Mouse (Mus musculus) ovary, adult 18-20 months (tissue): Measurements from ENCODE around the gene Cldnd1.

Experiments
- DNase-seq: peaks from one replicate; pipeline ENCODE4 v3.0.0; 2022; ENCODE audit warnings: low spot score, mixed read lengths

Cldnd1 gene

DNA sequence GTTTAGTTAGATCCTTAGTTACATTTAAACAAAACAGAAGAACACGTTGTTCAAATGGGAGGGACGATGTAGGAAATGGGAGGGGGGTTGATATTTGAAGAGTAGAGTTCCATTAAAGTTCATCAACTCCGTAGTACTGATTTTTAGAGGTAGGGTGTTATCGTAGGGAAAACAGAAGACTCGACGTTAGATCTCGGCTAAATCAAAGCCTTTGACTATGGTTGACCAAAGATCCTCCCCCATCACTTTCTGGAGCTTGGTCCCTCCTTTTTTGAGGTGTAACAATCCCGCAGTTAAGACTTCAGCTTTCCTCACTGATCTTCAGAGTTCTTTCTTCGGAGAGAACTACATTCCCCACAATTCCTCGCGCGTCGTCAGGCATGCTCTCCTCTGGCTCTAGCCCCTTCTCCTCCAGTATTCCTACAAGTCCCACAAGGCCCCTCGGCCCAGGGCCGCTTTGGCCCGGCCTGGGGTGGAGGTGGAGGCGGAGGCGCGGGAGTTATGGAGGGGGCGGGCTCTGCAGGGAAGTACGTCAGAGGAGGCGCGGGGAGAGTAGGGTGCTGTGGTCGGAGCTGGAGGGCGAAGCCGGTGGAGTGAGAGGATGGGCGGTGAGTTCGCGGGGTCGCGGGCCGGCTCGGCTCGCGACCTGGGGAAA, at the start of gene Cldnd1:
Cldnd1 (plus strand) TSS at position 434 of the 655 bp plus-strand sequence.
- peak; percentile 97 for DNase-seq

DNA sequence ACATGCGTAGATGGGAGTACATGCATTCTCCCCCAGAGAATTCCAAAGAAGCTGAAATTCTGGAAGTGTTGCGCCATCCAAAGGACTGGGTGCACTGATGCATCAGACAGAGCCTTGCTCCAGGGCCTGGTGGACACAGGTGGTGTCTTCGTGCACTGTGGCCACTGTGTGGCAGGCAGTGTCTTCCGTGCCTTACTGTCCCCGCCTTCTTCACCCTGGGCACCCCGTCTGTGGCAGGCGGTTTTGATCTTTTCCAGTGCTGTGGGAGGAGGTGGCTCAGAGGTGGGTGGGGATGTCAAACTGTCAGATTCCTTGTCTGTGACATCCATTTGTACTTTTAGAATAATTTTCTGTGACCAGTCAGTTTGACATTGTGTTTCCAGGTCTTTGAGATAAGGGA, 49.0 kb upstream of the Cldnd1 start:
- no peak for DNase-seq

DNA sequence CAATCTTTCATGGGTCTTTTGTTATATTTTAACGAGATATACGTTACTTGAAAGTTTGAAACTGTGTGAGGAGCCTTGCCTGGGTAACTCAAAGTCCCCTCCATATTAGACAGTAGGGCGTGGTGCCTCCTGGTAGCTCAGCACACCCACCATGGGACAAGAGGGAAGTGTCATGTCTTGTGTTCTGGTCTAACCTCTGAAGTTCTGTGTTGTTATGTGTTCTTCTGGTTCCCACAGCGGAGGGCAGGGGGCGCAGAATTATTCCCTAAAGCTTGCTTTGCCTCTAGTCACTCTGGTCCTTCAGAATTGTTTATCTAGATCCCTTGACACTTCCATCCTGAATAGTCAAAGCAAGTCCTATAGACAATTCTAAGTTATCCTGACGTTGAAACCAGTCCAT, 45.7 kb upstream of the Cldnd1 start:
- DNase-seq, result no peak

DNA sequence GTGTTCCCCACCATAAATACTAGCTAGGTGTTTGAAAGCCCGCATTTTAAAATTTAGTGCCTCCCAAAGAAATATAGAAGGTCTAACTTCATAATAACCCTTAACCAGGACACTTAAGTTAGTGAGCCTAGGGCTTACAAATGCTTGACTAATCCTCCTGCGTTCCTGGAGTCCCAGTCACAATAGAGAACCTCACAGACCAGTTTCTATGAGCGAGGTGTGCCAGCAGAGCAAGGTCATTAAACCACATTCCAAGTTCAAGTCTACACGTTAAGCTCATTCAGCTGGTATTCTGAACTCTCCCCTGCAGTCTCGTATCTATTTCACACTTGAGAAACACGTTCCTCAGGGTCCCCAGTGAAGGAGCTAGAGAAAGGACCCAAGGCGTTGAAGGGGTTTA, 44.8 kb upstream of the Cldnd1 start:
- no peak for DNase-seq

DNA sequence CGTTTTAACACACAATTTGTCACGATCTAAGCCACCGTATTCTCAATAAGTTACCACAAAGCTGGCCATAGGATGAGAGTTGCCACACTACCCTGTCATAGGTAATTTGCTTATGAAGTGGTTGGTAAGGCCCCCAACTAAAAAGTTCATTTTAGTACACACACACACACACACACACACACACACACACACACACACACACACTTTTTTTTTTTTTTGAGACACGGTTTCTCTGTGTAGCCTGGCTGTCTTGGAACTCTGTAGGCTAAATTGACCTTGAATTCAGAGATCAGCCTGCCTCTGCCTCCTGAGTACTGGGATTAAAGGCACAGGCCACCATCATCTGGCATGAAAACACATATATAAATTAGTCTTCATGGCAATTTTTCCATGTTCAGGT, 43.8 kb upstream of the Cldnd1 start:
- no peak for DNase-seq

DNA sequence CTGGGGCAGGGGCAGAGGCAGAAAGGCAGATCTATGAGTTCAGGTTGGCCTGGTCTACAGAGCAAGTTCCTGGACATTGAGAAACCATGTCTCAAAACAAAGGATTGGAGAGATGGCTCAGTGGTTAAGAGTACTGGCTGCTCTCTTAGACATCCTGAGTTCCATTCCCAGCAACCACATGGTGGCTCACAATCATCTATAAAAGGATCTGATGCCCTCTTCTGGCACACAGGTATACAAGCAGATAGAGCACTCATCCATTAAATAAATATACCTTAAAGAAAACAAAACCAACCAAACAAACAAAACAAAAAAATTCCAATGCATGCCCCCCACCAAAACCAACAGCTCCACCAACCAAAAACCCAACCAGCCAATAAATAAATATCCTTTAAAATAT, 43.2 kb upstream of the Cldnd1 start:
- no peak for DNase-seq

- no peak for DNase-seq
These were observed 41.9 kb upstream of the Cldnd1 start for GRCm38 (mm10) chr16:58685548-58686537.

GRCm38 (mm10) chr16:58688534-58688933, 39.2 kb upstream of the Cldnd1 start:
- no peak for DNase-seq

- no peak for DNase-seq
These were observed 38.0 kb upstream of the Cldnd1 start for GRCm38 (mm10) chr16:58689555-58690169.

DNA sequence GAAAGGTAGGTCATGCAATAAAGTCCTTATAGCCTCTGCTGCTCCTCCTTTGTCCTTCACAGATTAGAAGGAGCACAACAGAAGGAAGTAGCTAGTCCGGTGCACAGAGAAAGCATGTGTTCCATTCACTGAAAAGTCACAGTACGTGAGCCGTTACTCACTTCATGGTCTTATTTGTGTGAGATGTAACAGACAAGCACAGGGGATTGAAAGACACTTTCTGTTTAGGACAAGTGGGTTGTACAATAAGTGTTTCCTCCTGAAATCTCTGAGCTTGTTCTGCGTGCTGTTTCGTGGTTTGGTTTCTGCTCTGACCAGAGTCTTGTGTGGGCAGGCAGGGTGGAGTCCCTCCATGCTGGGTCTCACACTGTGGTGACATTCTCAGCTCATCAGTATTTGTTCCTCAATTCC, 37.4 kb upstream of the Cldnd1 start:
- DNase-seq, result no peak

- DNase-seq, result no peak
These were observed 33.6 kb upstream of the Cldnd1 start for GRCm38 (mm10) chr16:58694091-58694490.

GRCm38 (mm10) chr16:58696796-58697195, 30.9 kb upstream of the Cldnd1 start:
- no peak for DNase-seq

DNA sequence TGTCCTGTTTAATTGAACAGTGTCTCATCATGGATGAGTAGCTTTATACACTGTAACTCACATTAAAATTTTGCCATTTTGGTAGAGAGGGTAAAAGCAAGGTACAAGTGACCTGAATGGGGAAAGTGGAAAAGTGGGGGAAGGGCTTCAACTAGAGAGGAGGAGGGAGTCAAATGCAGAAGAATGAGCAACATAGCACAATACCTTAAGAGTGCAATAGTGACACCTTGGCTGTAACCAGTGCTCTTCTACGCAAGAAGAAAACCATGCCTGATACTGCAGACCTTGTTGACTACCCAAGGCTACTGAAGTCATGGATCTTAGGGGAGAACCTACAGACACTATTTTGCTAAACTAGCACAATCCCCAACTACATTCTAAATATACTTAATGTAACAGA, 30.4 kb upstream of the Cldnd1 start:
- no peak for DNase-seq

DNA sequence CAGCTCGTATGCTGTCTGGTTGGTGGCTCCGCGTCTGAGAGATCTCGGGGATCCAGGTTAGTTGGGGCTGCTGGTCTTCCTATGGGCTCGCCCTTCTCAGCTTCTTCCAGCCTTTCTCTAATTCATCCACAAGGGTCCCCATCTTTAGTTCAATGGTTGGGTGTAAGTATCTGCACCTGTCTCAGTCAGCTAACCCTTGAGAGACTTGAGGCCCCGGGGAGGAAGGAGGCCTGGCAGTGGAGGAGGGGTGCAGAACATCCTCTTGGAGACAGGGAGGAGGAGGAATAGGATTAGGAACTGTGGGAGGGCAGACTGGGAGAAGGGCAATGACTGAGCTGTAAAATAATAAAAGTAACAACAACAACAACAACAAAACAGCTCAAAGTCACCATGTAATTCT, 27.5 kb upstream of the Cldnd1 start:
- no peak for DNase-seq

- no peak for DNase-seq
These were observed 26.8 kb upstream of the Cldnd1 start for GRCm38 (mm10) chr16:58700816-58701424.

GRCm38 (mm10) chr16:58701779-58702178, 25.9 kb upstream of the Cldnd1 start:
- DNase-seq, result no peak

DNA sequence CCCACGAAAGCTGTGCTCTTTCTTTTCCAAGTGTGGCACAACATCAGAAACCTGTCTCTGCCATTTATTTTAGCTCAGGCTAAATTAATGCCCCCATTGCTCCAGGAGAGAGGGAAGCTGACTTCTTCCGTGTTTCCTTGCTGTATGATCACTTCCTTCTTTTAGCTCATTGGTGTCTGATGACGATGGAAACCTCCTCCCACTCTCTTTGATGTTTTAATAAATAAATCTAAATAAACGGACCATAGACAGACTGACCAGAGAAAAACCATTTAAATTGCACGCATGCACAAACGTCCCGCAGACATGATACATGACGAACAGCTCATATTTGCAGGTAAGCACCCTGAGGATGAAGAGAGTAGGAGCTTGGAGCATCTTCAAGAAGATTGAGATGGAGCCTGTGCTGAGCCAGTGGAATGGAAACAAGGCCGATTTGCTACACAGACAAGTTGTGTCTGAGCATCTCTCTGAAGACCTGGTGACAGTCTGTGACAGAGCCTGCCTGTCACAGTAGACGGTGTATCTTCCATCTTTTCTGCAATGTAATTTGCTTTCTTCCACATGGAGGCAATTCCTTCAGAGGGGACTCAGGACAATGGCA, 25.3 kb upstream of the Cldnd1 start:
- no peak for DNase-seq

- no peak for DNase-seq
These were observed 24.2 kb upstream of the Cldnd1 start for GRCm38 (mm10) chr16:58703382-58704124.

- DNase-seq, result no peak
These were observed 22.7 kb upstream of the Cldnd1 start for GRCm38 (mm10) chr16:58704999-58705398.

DNA sequence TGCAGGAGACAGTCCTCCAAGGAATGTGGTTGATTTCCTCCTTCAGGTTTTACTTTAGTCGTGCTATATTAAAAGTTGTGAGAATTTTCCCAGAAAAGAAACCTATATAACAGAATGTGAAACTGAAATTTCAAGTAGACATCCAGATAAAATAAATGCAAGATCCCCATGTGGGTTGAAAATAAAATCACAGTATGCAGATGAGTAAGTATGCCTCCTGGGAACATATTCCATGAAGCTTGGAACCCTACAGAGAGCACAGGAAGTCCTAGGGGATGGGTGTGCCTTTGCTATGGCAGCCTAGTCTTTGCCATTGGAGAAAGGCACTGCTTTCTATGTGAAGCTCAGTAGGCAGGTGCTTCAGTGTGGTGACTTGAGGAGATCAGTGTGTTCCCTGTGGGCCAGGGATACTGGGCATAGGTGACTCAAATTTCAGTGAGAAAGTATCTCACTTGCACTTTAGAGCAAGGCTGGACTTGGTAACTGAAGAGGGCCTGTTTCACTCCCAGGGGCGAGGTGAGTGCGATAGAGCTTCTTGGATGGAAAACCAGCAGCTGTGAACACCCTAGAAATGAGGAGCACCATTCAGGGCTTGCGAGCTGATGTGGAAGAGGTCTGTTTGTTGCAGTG, 20.3 kb upstream of the Cldnd1 start:
- DNase-seq, result no peak
